In the genomic region with DNA sequence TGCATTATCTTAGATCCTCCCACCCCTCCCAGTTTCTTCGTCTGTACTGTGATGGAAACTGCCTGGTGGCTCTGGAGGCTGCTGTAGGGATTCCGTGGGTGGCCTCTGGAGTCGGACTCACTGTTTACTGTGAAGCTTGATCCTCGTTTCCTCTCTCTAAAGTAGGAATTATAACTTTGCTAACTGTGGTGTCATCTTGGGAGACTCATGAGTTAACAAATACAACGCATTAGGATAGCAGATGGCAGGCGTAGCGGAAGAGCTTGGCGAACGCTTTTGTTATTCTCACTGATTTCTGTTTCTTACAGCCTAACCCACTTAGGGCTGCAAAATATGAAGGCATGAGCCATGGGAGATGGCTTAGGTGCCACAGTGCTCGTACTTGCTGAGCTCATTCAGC, we compare ENCODE assay signal across 32 mouse cellular contexts. TPM values are rescaled to one million over a fixed set of nuclear protein-coding genes. Genes with fewer than 3 reads are reported as not detected.
DNase-seq lines count a peak whose midpoint lies in the region; ATAC-seq and TF ChIP-seq lines count a peak whose summit lies in the region.
"Had no signal": no experiment of that assay in that cellular context is flagged by ENCODE, and none has a peak within 500 bp of the region (broad histone marks: within the 10 kb centered on the region; RNA-seq: fewer than 3 reads in every experiment).

No protein-coding gene starts in this region.

- H3K9me3 ChIP-seq in forebrain, embryonic 14.5 days (replicated peaks; ENCODE audit: control insufficient read depth, low read length), result no peaks in the 10 kb centered on the region
- H3K9me3 ChIP-seq in forebrain, embryonic 12.5 days, result no peaks in the 10 kb centered on the region
- H3K9me3 ChIP-seq: forebrain, embryonic 10.5 days; hindbrain, embryonic 13.5 days; liver, embryonic 13.5 days; megakaryocyte, embryonic 14.5 days; midbrain, embryonic 13.5 days had no signal

- DNase-seq in forebrain, embryonic 14.5 days (ENCODE audit: low spot score), result peak; percentile 13
- DNase-seq in layer of hippocampus, adult 2 months (ENCODE audit: low spot score in 2 of 2), result peak; percentile 45 to 52
- no peak for DNase-seq in layer of hippocampus, postnatal 36 days
- peak; percentile 23 for DNase-seq in right cerebral cortex, postnatal 25 days
- no peak for DNase-seq in right cerebral cortex, postnatal 10 days (ENCODE audit: low spot score in 2 of 2)
- DNase-seq in telencephalon, adult 2 months (ENCODE audit: low read depth, low spot score), result peak; percentile 78
- DNase-seq: adrenal gland, postnatal 10 days; cerebellum, adult 8-10 months; gastrocnemius, postnatal 25 days; heart, adult 2 months; kidney, postnatal 25 days; liver, embryonic 13.5 days; lung, embryonic 14.5 days; lung, postnatal 36 days; thymus, adult 18-20 months; thymus, postnatal 4 days had no signal

- no peak for ATAC-seq in forebrain, embryonic 14.5 days
- no peak for ATAC-seq in forebrain, embryonic 12.5 days (ENCODE audit: low FRiP score)
- no peak for ATAC-seq in erythroblast, adult 5-6 weeks (replicated peaks; ENCODE audit: low FRiP score, poor library complexity, severe bottlenecking)
- ATAC-seq: inflammation-experienced regulatory T-cells, adult 6 months; midbrain, embryonic 13.5 days had no signal

- H3K27me3 ChIP-seq in forebrain, embryonic 14.5 days (replicated peaks; ENCODE audit: control insufficient read depth, insufficient read depth, low read length), result no peaks in the 10 kb centered on the region
- no peaks in the 10 kb centered on the region for H3K27me3 ChIP-seq in forebrain, embryonic 12.5 days

- 86% methylated on average over 10 of the region's 10 CpGs for WGBS in forebrain, embryonic 14.5 days
- WGBS in forebrain, embryonic 12.5 days, result 87% methylated on average over 10 of the region's 10 CpGs

- H3K36me3 ChIP-seq in forebrain, embryonic 14.5 days (ENCODE audit: control insufficient read depth, insufficient read depth, low read length), result no peaks in the 10 kb centered on the region
- H3K36me3 ChIP-seq in forebrain, embryonic 12.5 days (replicated peaks), result 0 out of 2 replicates have a peak, but pooled peaks cover 4% of the 10 kb centered on the region
- H3K36me3 ChIP-seq: hindbrain, embryonic 13.5 days; liver, embryonic 13.5 days had no signal

- no peak overlapping the region for H3K4me2 ChIP-seq in forebrain, embryonic 14.5 days (ENCODE audit: low read length)
- H3K4me2 ChIP-seq in forebrain, embryonic 12.5 days, result no peak overlapping the region
- H3K4me2 ChIP-seq: hindbrain, embryonic 13.5 days; liver, embryonic 13.5 days; lung, embryonic 14.5 days; midbrain, embryonic 13.5 days had no signal

- H3K4me1 ChIP-seq in forebrain, embryonic 14.5 days (ENCODE audit: control insufficient read depth, insufficient read depth, low read length), result no peaks in the 10 kb centered on the region
- H3K4me1 ChIP-seq in forebrain, embryonic 12.5 days, result peaks cover 9% of the 10 kb centered on the region
- H3K4me1 ChIP-seq: liver, embryonic 13.5 days; megakaryocyte, embryonic 14.5 days had no signal

- TF ChIP-seq CTCF in layer of hippocampus, adult 2 months (conservative IDR thresholded peaks at IDR 0.05), result no peak

- no peak overlapping the region for H3K4me3 ChIP-seq in forebrain, embryonic 14.5 days (ENCODE audit: low read depth, low read length)
- no peak overlapping the region for H3K4me3 ChIP-seq in forebrain, embryonic 12.5 days (replicated peaks)
- no peak overlapping the region for H3K4me3 ChIP-seq in layer of hippocampus, adult 2 months
- H3K4me3 ChIP-seq: forebrain, embryonic 10.5 days; heart, adult 2 months; hindbrain, embryonic 13.5 days; liver, embryonic 13.5 days; megakaryocyte, embryonic 14.5 days; midbrain, embryonic 13.5 days had no signal

- H3K9ac ChIP-seq in forebrain, embryonic 14.5 days (ENCODE audit: low read length), result no peak overlapping the region
- H3K9ac ChIP-seq in forebrain, embryonic 12.5 days, result no peak overlapping the region
- H3K9ac ChIP-seq: hindbrain, embryonic 13.5 days; liver, embryonic 13.5 days; lung, embryonic 14.5 days; midbrain, embryonic 13.5 days had no signal

- no peak overlapping the region for H3K27ac ChIP-seq in forebrain, embryonic 14.5 days (ENCODE audit: low read depth, low read length)
- no peak overlapping the region for H3K27ac ChIP-seq in forebrain, embryonic 12.5 days
- peak overlapping the region; percentile 83 for H3K27ac ChIP-seq in layer of hippocampus, adult 2 months
- H3K27ac ChIP-seq: forebrain, embryonic 10.5 days; heart, adult 2 months; hindbrain, embryonic 13.5 days; liver, embryonic 13.5 days; midbrain, embryonic 13.5 days had no signal

RNA-seq across cellular contexts. Expression of a gene that starts 3.3 kb away (rescaled TPM):
- 30.9 and 33.3 TPM in 2 replicates for polyA plus RNA-seq in forebrain, embryonic 14.5 days (2014; fragmentation: Nextera tagmentation; extraction: Ambion mirVana)
- polyA plus RNA-seq in forebrain, embryonic 12.5 days (2016; fragmentation: Nextera tagmentation; extraction: Ambion mirVana), result 40.2 and 42.4 TPM in 2 replicates
- 10 to 100 TPM; 14.8 to 16.4 TPM for total RNA-seq in layer of hippocampus, adult 2 months (2021)
- total RNA-seq in layer of hippocampus, postnatal 36 days (2021), result 10 to 100 TPM; 15.3 to 17.5 TPM
- total RNA-seq in erythroblast, adult 5-6 weeks (2015; ENCODE audit: low replicate concordance), result not detected in 2 replicates
- total RNA-seq in erythroblast, adult 5-6 weeks (2017; ENCODE audit: low replicate concordance), result not detected in 2 replicates

RNA-seq across cellular contexts. Expression of a gene that starts 17.8 kb away (rescaled TPM):
- polyA plus RNA-seq in forebrain, embryonic 14.5 days (2014; fragmentation: Nextera tagmentation; extraction: Ambion mirVana), result 0.17 and 0.34 TPM in 2 replicates
- polyA plus RNA-seq in forebrain, embryonic 12.5 days (2016; fragmentation: Nextera tagmentation; extraction: Ambion mirVana), result 0.38 and 0.40 TPM in 2 replicates
- under 1 TPM in 1 of 2 experiments, not detected in 1; 0.23 TPM for total RNA-seq in layer of hippocampus, adult 2 months (2021)
- under 1 TPM; 0.27 to 0.30 TPM for total RNA-seq in layer of hippocampus, postnatal 36 days (2021)
- not detected in 2 replicates for total RNA-seq in erythroblast, adult 5-6 weeks (2015; ENCODE audit: low replicate concordance)
- not detected in 2 replicates for total RNA-seq in erythroblast, adult 5-6 weeks (2017; ENCODE audit: low replicate concordance)
- total RNA-seq: gastrocnemius, postnatal 25 days; heart, adult 2 months; heart, postnatal 25 days; left cerebral cortex, postnatal 36 days; monocyte, adult 5-6 weeks; neutrophil, adult 5-6 weeks had no signal
- polyA plus RNA-seq: heart, adult 2 months; heart, embryonic 14.5 days; inflammation-experienced regulatory T-cells, adult 6 months; liver, embryonic 13.5 days had no signal

RNA-seq across cellular contexts. Expression of a gene that starts 29.6 kb away (rescaled TPM):
- 0.23 TPM in 1 of 2 replicates, not detected in the other for polyA plus RNA-seq in forebrain, embryonic 14.5 days (2014; fragmentation: Nextera tagmentation; extraction: Ambion mirVana)
- polyA plus RNA-seq in forebrain, embryonic 12.5 days (2016; fragmentation: Nextera tagmentation; extraction: Ambion mirVana), result not detected in 2 replicates
- 1 to 10 TPM in 1 of 2 experiments, under 1 TPM in 1; 0.97 to 1.4 TPM for total RNA-seq in layer of hippocampus, adult 2 months (2021)
- under 1 TPM; 0.61 to 0.97 TPM for total RNA-seq in layer of hippocampus, postnatal 36 days (2021)
- total RNA-seq in erythroblast, adult 5-6 weeks (2015; ENCODE audit: low replicate concordance), result not detected in 2 replicates
- total RNA-seq in erythroblast, adult 5-6 weeks (2017; ENCODE audit: low replicate concordance), result not detected in 2 replicates
- total RNA-seq: adrenal gland, postnatal 10 days; gastrocnemius, postnatal 25 days; heart, adult 2 months; heart, postnatal 25 days; monocyte, adult 5-6 weeks had no signal
- polyA plus RNA-seq: forebrain, embryonic 10.5 days; heart, adult 2 months; heart, embryonic 14.5 days; hindbrain, embryonic 13.5 days; inflammation-experienced regulatory T-cells, adult 6 months; kidney, embryonic 14.5 days; liver, embryonic 13.5 days; lung, embryonic 14.5 days had no signal

RNA-seq across cellular contexts. Expression of a gene that starts 41.6 kb away (rescaled TPM):
- polyA plus RNA-seq in forebrain, embryonic 14.5 days (2014; fragmentation: Nextera tagmentation; extraction: Ambion mirVana), result not detected in 2 replicates
- polyA plus RNA-seq in forebrain, embryonic 12.5 days (2016; fragmentation: Nextera tagmentation; extraction: Ambion mirVana), result not detected in 2 replicates
- total RNA-seq in layer of hippocampus, adult 2 months (2021), result not detected
- total RNA-seq in layer of hippocampus, postnatal 36 days (2021), result not detected
- not detected in 2 replicates for total RNA-seq in erythroblast, adult 5-6 weeks (2015; ENCODE audit: low replicate concordance)
- not detected in 2 replicates for total RNA-seq in erythroblast, adult 5-6 weeks (2017; ENCODE audit: low replicate concordance)
- total RNA-seq: adrenal gland, postnatal 10 days; gastrocnemius, postnatal 25 days; heart, adult 2 months; heart, postnatal 25 days; layer of hippocampus, postnatal 10 days; left cerebral cortex, postnatal 36 days; monocyte, adult 5-6 weeks; neutrophil, adult 5-6 weeks had no signal
- polyA plus RNA-seq: forebrain, embryonic 10.5 days; heart, adult 2 months; heart, embryonic 14.5 days; hindbrain, embryonic 13.5 days; inflammation-experienced regulatory T-cells, adult 6 months; kidney, embryonic 14.5 days; limb, embryonic 14.5 days; liver, embryonic 13.5 days; lung, embryonic 14.5 days; midbrain, embryonic 13.5 days had no signal

RNA-seq across cellular contexts. Expression of a gene that starts 45.5 kb away (rescaled TPM):
- not detected in 2 replicates for polyA plus RNA-seq in forebrain, embryonic 14.5 days (2014; fragmentation: Nextera tagmentation; extraction: Ambion mirVana)
- polyA plus RNA-seq in forebrain, embryonic 12.5 days (2016; fragmentation: Nextera tagmentation; extraction: Ambion mirVana), result 0.15 TPM in 1 of 2 replicates, not detected in the other
- not detected for total RNA-seq in layer of hippocampus, adult 2 months (2021)
- not detected for total RNA-seq in layer of hippocampus, postnatal 36 days (2021)
- not detected in 2 replicates for total RNA-seq in erythroblast, adult 5-6 weeks (2015; ENCODE audit: low replicate concordance)
- total RNA-seq in erythroblast, adult 5-6 weeks (2017; ENCODE audit: low replicate concordance), result not detected in 2 replicates
- total RNA-seq: gastrocnemius, postnatal 25 days; heart, adult 2 months; heart, postnatal 25 days; layer of hippocampus, postnatal 10 days; left cerebral cortex, postnatal 36 days; monocyte, adult 5-6 weeks; neutrophil, adult 5-6 weeks had no signal
- polyA plus RNA-seq: brain, embryonic 14.5 days; inflammation-experienced regulatory T-cells, adult 6 months; midbrain, embryonic 13.5 days had no signal

Comparison
In these comparisons a context has a peak if more than half of its experiments do, and no peak if none do; other contexts are left out.
1. DNase-seq: peak in forebrain, embryonic 14.5 days (single experiment), layer of hippocampus, adult 2 months (2 of 2), right cerebral cortex, postnatal 25 days (single experiment) and telencephalon, adult 2 months (single experiment); none in layer of hippocampus, postnatal 36 days (0 of 2) and right cerebral cortex, postnatal 10 days (0 of 2).
2. RNA of a gene that starts 3.3 kb away (total RNA-seq): 15.3 to 17.5 TPM in layer of hippocampus, postnatal 36 days and 14.8 to 16.4 TPM in layer of hippocampus, adult 2 months; not detected in erythroblast, adult 5-6 weeks; every median in the first group is over 4 times any median in the second.